Mouse (Mus musculus): ENCODE measurements around the gene Snrpa. TPM values are rescaled to one million over a fixed set of nuclear protein-coding genes. Genes with fewer than 3 reads are reported as not detected.

Snrpa gene
- total RNA-seq, 4 experiments from 2014 or later, result 39.6 to 48.6 (median 47.4) TPM

- DNase-seq (ENCODE audit: low spot score), result peak; percentile 93
These were observed 29.2 kb downstream of the Snrpa start, which contains the start of gene Egln2 for GRCm38 (mm10) chr7:27166614-27167474. Egln2 (minus strand) TSS chr7:27166802.

GRCm38 (mm10) chr7:27166229-27166613, 29.9 kb downstream of the Snrpa start:
- peak; percentile 88 for DNase-seq (ENCODE audit: low spot score)

GRCm38 (mm10) chr7:27165696-27166095, 30.4 kb downstream of the Snrpa start:
- no peak for DNase-seq (ENCODE audit: low spot score)

GRCm38 (mm10) chr7:27165007-27165655, 30.9 kb downstream of the Snrpa start:
- DNase-seq (ENCODE audit: low spot score), result no peak

GRCm38 (mm10) chr7:27164112-27164947, 31.7 kb downstream of the Snrpa start:
- DNase-seq (ENCODE audit: low spot score), result no peak

GRCm38 (mm10) chr7:27163450-27163805, 32.6 kb downstream of the Snrpa start:
- no peak for DNase-seq (ENCODE audit: low spot score)

- no peak for DNase-seq (ENCODE audit: low spot score)
These were observed 33.2 kb downstream of the Snrpa start for GRCm38 (mm10) chr7:27162780-27163449.

- DNase-seq (ENCODE audit: low spot score), result no peak
These were observed 34.3 kb downstream of the Snrpa start for GRCm38 (mm10) chr7:27161744-27162143.

- DNase-seq (ENCODE audit: low spot score), result no peak
These were observed 35.1 kb downstream of the Snrpa start for GRCm38 (mm10) chr7:27160921-27161320.

- peak; percentile 88 for DNase-seq (ENCODE audit: low spot score)
These were observed 36.2 kb downstream of the Snrpa start for GRCm38 (mm10) chr7:27159882-27160281.

- DNase-seq (ENCODE audit: low spot score), result no peak
These were observed 36.8 kb downstream of the Snrpa start for GRCm38 (mm10) chr7:27159256-27159655.

GRCm38 (mm10) chr7:27158171-27158570, 37.9 kb downstream of the Snrpa start:
- DNase-seq (ENCODE audit: low spot score), result no peak

GRCm38 (mm10) chr7:27156005-27156404, 40.1 kb downstream of the Snrpa start:
- no peak for DNase-seq (ENCODE audit: low spot score)

- DNase-seq (ENCODE audit: low spot score), result peak; percentile 60
These were observed 42.8 kb downstream of the Snrpa start, which contains the start of gene Cyp2t4 for GRCm38 (mm10) chr7:27153205-27153764. Cyp2t4 (plus strand) TSS chr7:27153714.

Small RNAs within 50 kb of the gene (microRNA-seq; reads per million reads assigned to microRNA genes)
- gene Mir1191, result not detected
- not detected for gene Mir3101

Other genes with a start within 250 kb of the Snrpa start
- gene Cyp2a12, start 167.2 kb downstream of the Snrpa start, total RNA-seq (2022), result not detected
- gene Cyp2f2, start 76.4 kb downstream of the Snrpa start, total RNA-seq (2022), result 1 to 10 TPM in 2 of 4 experiments, under 1 TPM in 2; 0.60 to 6.6 (median 1.4) TPM
- not detected for gene Cyp2t4, start 42.6 kb downstream of the Snrpa start, total RNA-seq (2022)
- gene Egln2, start 29.5 kb downstream of the Snrpa start, total RNA-seq (2022), result 10 to 100 TPM; 60.7 to 62.6 (median 62.2) TPM
- gene Rab4b, start 17.4 kb downstream of the Snrpa start, total RNA-seq (2022), result 10 to 100 TPM in 3 of 4 experiments, 1 to 10 TPM in 1; 9.4 to 13.5 (median 12.3) TPM
- not detected for gene Gm21983, start 15.2 kb downstream of the Snrpa start, total RNA-seq (2022)
- gene Mia, start 15.1 kb downstream of the Snrpa start, total RNA-seq (2022), result under 1 TPM in 3 of 4 experiments, not detected in 1; 0.52 to 0.89 (median 0.53) TPM
- 10 to 100 TPM; 14.1 to 19.5 (median 15.8) TPM for gene BC024978, start 490 bp downstream of the Snrpa start, total RNA-seq (2022)
- gene Itpkc, start 32.4 kb upstream of the Snrpa start, total RNA-seq (2022), result 1 to 10 TPM; 4.6 to 6.2 (median 4.8) TPM
- gene Coq8b, start 36.8 kb upstream of the Snrpa start, total RNA-seq (2022), result 10 to 100 TPM in 2 of 4 experiments, 1 to 10 TPM in 2; 9.0 to 12.6 (median 10.1) TPM
- 1 to 10 TPM; 3.4 to 5.0 (median 4.1) TPM for gene Numbl, start 62.2 kb upstream of the Snrpa start, total RNA-seq (2022)
- 100 to 1,000 TPM; 166 to 198 (median 187) TPM for gene Ltbp4, start 141.4 kb upstream of the Snrpa start, total RNA-seq (2022)
- 1 to 10 TPM; 4.8 to 8.0 (median 6.0) TPM for gene Shkbp1, start 159.7 kb upstream of the Snrpa start, total RNA-seq (2022)
- gene Gm20479, start 161.1 kb upstream of the Snrpa start, total RNA-seq (2022), result not detected